Mouse (Mus musculus) kidney, embryonic 15.5 days (tissue): ENCODE data around the gene Prickle1. TPM values are rescaled to one million over a fixed set of nuclear protein-coding genes. Genes with fewer than 3 reads are reported as not detected.

Experiments
- ATAC-seq: fragments of 200-750 bp; cut with Nextera tagmentation; replicated peaks from 2 replicates; pipeline ENCODE4 v1.8.0; 2017; ENCODE audit warnings: moderate TSS enrichment; ENCODE audit not compliant: low FRiP score
- H3K27ac ChIP-seq: fragments of 300-500 bp; sonication (generic); 2 replicates; pipeline ENCODE4 v1.5.1; 2015; ENCODE audit warnings: mild to moderate bottlenecking, inconsistent platforms
- H3K27me3 ChIP-seq: fragments of 300-500 bp; sonication (generic); 2 replicates; pipeline ENCODE4 v1.6.1; 2015; ENCODE audit warnings: inconsistent platforms
- H3K36me3 ChIP-seq: fragments of 300-500 bp; sonication (generic); 2 replicates; pipeline ENCODE4 v1.6.1; 2015; ENCODE audit warnings: inconsistent platforms
- H3K4me1 ChIP-seq: fragments of 300-500 bp; sonication (generic); 2 replicates; pipeline ENCODE4 v1.6.1; 2015; ENCODE audit warnings: inconsistent platforms
- H3K4me2 ChIP-seq: fragments of 300-500 bp; sonication (generic); 2 replicates; pipeline ENCODE4 v1.6.1; 2015; ENCODE audit warnings: moderate library complexity, mild to moderate bottlenecking, inconsistent platforms
- H3K4me3 ChIP-seq: fragments of 300-500 bp; sonication (generic); replicated peaks from 2 replicates; pipeline ENCODE4 v1.5.1; 2015; ENCODE audit warnings: mild to moderate bottlenecking, inconsistent platforms
- H3K9ac ChIP-seq: fragments of 300-500 bp; sonication (generic); 2 replicates; pipeline ENCODE4 v1.6.1; 2015; ENCODE audit warnings: mild to moderate bottlenecking, inconsistent platforms
- H3K9me3 ChIP-seq: fragments of 300-500 bp; sonication (generic); replicated peaks from 2 replicates; pipeline ENCODE4 v1.6.1; 2016; ENCODE audit warnings: inconsistent platforms
- WGBS: fragments of 180-500 bp; shearing (Covaris S2); methylation state at CpG from one replicate; pipeline ENCODE4 v1.1.7; 2015; ENCODE audit warnings: mixed read lengths; 5-methylcytosine and 5-hydroxymethylcytosine counted together
- polyA plus RNA-seq: library from polyadenylated mRNA; unstranded; fragments of >200 nt; fragmentation: Nextera tagmentation; extraction: Ambion mirVana; gene quantifications from 2 replicates; pipeline ENCODE4 v1.2.1, GENCODE M21; 2015

Prickle1 gene
- polyA plus RNA-seq, 1 experiment from 2014 or later = 27.0 TPM

DNA sequence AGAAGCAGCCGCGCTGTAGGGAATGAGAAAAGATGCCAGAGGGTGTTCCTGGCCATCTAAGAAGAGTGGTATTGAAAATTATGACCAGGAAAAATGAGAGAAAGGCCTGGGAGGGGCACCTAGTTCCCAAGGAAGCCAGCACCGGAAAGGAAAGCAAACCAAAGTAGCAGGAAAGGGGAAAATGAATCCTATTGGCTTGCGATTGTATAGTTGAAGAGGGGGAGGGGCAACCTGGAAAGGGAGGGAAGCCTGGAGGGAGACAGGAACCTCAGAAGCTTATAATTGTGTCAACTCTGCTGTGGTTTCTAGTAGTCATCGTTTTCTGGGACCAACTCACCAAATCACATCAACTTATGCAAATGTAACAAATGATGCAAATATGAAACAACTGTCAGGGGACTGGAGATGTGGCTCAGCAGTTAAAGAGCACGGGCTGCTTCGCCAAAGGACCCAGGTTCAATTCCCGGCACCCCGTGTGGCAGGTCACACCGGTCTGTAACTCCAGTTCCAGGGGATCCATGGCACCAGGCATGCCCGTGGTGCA is 78.6 kb downstream of the Prickle1 start:
- 85% methylated on average over 11 of the region's 11 CpGs for WGBS
- H3K36me3 ChIP-seq = no peaks in the 10 kb centered on the region
- H3K4me2 ChIP-seq = peak overlapping the region; percentile 93
- ATAC-seq = no peak
- H3K9me3 ChIP-seq = no peaks in the 10 kb centered on the region
- peak overlapping the region; percentile 84; the same call in 1 of the 2 replicates for H3K27ac ChIP-seq
- peaks cover 78% of the 10 kb centered on the region for H3K4me1 ChIP-seq
- H3K27me3 ChIP-seq = 0 out of 2 replicates have a peak, but pooled peaks cover 3% of the 10 kb centered on the region
- H3K9ac ChIP-seq = no peak overlapping the region
- 0 out of 2 replicates have a peak overlapping the region, but pooled peaks have one; percentile 86 for H3K4me3 ChIP-seq

DNA sequence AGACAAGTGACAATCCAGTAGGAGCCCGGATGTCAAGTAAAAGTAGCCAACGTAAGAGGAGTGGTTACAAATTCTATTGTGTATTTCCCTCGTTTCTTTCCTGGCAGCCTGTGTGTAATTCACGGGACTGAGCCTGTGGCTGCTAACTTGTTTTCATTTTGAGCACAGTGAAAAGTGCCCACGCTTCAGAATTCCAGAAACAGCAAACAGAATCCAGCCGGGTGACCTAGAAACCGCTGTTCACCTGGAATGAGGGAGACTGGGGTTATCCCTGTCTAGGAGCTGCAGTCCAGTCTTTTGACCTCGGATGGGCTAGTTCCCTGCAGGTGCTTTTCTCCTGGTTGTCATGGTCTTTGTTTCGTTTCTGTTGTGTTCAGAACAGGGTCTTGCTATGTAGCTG is 80.4 kb downstream of the Prickle1 start:
- no peak overlapping the region for H3K4me3 ChIP-seq
- 67% methylated on average over 9 of the region's 9 CpGs for WGBS
- H3K27ac ChIP-seq = peak overlapping the region; percentile 41; the same call in 1 of the 2 replicates
- no peak for ATAC-seq
- no peaks in the 10 kb centered on the region for H3K27me3 ChIP-seq
- H3K9ac ChIP-seq = no peak overlapping the region
- H3K4me1 ChIP-seq = peaks cover 82% of the 10 kb centered on the region
- no peak overlapping the region for H3K4me2 ChIP-seq
- H3K9me3 ChIP-seq = no peaks in the 10 kb centered on the region
- 0 out of 2 replicates have a peak, but pooled peaks cover 4% of the 10 kb centered on the region for H3K36me3 ChIP-seq

DNA sequence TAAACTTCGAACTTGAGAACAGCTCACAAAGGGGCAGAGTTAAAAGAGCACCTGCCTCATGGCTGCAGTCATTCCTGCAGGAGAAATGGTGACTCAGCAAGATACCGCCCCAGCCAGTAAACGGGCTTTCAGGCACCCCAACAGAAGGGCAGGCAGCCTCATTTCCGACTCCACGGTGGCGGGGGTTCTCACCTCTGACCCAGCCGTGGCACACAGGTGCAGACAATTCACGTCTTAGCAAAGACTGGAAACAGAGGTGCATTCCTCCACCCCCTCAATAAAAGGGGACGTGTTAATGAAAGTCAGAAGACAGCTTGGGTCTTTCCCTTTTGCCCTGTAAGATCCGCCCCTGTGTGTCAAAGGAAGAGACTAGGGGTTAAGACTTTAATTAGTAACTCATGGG is 81.8 kb downstream of the Prickle1 start:
- peaks cover 11% of the 10 kb centered on the region for H3K36me3 ChIP-seq
- peaks cover 72% of the 10 kb centered on the region for H3K4me1 ChIP-seq
- ATAC-seq = no peak
- H3K4me2 ChIP-seq = peak overlapping the region; percentile 47
- no peaks in the 10 kb centered on the region for H3K9me3 ChIP-seq
- no peaks in the 10 kb centered on the region for H3K27me3 ChIP-seq
- peak overlapping the region; percentile 29; the same call in 1 of the 2 replicates for H3K4me3 ChIP-seq
- H3K9ac ChIP-seq = no peak overlapping the region
- 11% methylated on average over 10 of the region's 10 CpGs for WGBS
- H3K27ac ChIP-seq = peak overlapping the region; percentile 49

DNA sequence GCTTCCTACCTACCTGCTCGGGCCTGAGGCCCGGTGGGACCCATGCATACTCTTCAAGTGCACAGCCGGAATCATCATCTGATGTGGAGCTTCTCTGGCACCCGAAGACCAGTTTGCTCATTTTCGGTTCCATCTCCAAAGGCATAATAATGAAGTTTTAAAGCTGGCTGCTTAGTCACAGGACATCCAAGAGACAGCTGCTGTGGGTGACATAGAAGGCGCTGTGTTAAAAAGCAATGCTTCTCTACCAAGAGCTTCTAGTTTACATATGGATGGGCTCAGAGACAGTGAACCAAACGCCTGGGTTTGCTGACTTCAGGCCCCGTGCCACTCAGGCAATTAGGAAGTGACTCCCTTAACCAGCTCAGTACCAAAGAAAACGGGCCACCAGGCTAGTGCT is 83.3 kb downstream of the Prickle1 start:
- ATAC-seq = no peak
- 44% methylated on average over 9 of the region's 9 CpGs for WGBS
- 0 out of 2 replicates have a peak overlapping the region, but pooled peaks have one; percentile 15 for H3K27ac ChIP-seq

DNA sequence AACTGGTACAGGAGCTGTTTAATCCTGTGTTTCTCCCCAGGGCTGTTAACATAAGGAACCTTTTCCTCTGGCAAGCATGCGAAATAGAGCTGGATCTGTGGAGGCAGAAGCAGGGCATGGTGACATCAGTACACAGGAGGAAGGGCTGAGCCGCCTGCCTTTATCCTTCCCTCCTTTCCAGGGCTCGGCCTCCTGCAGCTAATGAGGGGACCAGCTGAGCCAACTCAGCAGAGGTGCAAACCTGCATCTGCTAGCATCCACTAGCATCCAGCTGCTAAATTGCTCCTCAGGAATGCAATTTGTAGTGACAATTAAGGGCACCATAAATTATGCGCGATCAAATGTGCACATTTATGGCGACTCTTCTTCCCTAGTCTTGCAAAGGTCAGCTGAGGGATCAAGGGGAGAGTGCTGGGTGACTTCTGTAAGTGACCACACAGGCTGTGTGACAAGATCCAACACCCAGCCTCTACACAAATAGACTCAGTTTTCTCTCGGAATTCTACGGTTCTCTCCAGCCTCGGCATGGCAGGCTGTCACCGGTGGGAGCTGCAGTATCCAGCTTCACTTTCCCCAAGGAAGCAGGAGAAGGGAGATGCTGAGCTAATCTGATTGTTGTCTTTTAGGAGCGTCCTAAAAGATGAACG is 84.9 kb downstream of the Prickle1 start:
- ATAC-seq = peak; percentile 73
- WGBS = 23% methylated on average over 12 of the region's 12 CpGs

More for the DNA sequence above, 83.3 kb downstream of the Prickle1 start:
- Histone ChIP-seq H3K4me3 (no peak overlapping the region), H3K36me3 (peaks cover 26% of the 10 kb centered on the region), H3K4me2 (no peak overlapping the region), H3K9me3 (no peaks in the 10 kb centered on the region), H3K9ac (no peak overlapping the region), H3K27me3 (no peaks in the 10 kb centered on the region), H3K4me1 (peaks cover 58% of the 10 kb centered on the region)

DNA sequence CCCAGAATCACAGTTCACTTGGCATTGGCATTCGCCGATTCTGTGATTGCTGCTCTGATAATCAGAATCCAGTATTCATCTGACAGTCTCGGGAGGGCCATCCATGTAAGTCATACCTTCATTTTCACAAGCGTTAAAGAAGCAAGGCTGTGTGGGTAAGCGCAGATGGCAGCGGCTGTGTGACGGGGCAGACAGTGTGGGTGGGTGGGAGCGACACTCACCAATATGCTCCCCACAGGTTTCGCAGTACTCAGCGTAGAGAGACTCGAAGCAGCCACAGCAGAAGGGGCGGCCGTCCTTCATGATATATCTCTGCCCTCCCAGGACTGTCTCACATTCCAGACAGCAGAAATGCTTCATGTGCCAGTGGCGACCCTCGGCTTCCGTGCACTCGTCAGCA is 90.9 kb downstream of the Prickle1 start:
- H3K4me3 ChIP-seq = no peak overlapping the region
- no peaks in the 10 kb centered on the region for H3K4me1 ChIP-seq
- no peak overlapping the region for H3K9ac ChIP-seq
- H3K9me3 ChIP-seq = no peaks in the 10 kb centered on the region
- WGBS = 94% methylated on average over 17 of the region's 17 CpGs
- H3K27ac ChIP-seq = no peak overlapping the region
- no peak overlapping the region for H3K4me2 ChIP-seq
- H3K36me3 ChIP-seq = peaks cover 91% of the 10 kb centered on the region
- no peak for ATAC-seq
- no peaks in the 10 kb centered on the region for H3K27me3 ChIP-seq

More for the DNA sequence above, 84.9 kb downstream of the Prickle1 start:
- Histone ChIP-seq H3K4me1 (peaks cover 50% of the 10 kb centered on the region), H3K9ac (0 out of 2 replicates have a peak overlapping the region, but pooled peaks have one; percentile 10), H3K27me3 (no peaks in the 10 kb centered on the region), H3K4me3 (no peak overlapping the region), H3K36me3 (peaks cover 38% of the 10 kb centered on the region), H3K9me3 (no peaks in the 10 kb centered on the region), H3K27ac (peak overlapping the region; percentile 41; the same call in 1 of the 2 replicates), H3K4me2 (no peak overlapping the region)

DNA sequence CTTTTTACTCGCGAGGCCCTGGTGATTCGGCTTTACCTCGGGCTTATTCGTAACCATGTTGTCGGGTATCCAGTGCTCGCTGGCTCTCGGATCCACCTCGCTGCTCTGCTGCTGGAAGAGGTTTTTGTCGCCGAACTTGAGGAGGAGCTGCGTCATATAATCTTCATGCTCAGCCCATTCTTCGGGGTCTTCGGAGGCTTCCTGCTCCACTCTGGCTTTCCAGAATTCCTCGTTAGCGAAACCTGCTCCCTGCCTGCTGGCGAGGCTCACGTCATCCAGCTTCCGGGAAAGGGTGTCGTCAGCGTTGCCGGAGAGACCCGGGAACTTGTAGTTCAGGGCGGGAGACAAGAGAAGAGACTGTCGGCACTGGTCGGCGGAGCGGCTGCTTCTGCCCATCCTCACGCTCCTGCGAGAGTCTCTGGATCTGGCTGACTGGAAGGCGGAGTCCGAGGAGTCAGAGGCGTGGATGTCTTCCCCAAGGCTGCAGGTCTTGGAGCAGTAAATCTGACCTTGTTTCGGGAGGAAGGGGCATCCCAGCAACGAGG is 92.4 kb downstream of the Prickle1 start:
- H3K4me2 ChIP-seq = no peak overlapping the region
- H3K27me3 ChIP-seq = no peaks in the 10 kb centered on the region
- no peaks in the 10 kb centered on the region for H3K4me1 ChIP-seq
- ATAC-seq = no peak
- H3K9me3 ChIP-seq = no peaks in the 10 kb centered on the region
- H3K4me3 ChIP-seq = no peak overlapping the region
- no peak overlapping the region for H3K9ac ChIP-seq
- H3K36me3 ChIP-seq = peaks cover 96% of the 10 kb centered on the region
- H3K27ac ChIP-seq = no peak overlapping the region
- 94% methylated on average over 35 of the region's 35 CpGs for WGBS

DNA sequence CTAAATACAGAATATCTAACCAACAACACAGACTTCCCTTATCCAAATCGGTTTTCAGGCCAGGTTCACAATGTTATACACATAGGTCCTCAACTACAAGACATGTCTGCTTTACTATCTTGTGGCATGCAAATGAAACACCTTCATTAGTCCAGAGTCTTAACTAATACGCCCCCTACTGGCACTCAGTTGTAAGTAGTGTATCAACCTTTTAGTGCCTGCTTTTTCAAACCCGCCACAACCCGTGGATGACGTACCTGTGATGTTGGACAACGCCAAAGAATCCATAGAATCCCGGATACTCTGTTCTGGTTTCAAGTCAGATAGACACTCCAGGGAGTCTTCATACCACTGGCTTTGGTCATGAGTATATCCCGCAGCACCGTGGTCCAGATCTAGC is 93.0 kb downstream of the Prickle1 start:
- peaks cover 96% of the 10 kb centered on the region for H3K36me3 ChIP-seq
- no peak overlapping the region for H3K9ac ChIP-seq
- H3K4me1 ChIP-seq = no peaks in the 10 kb centered on the region
- no peak overlapping the region for H3K27ac ChIP-seq
- no peaks in the 10 kb centered on the region for H3K27me3 ChIP-seq
- H3K9me3 ChIP-seq = no peaks in the 10 kb centered on the region
- H3K4me3 ChIP-seq = no peak overlapping the region
- ATAC-seq = no peak
- H3K4me2 ChIP-seq = no peak overlapping the region
- WGBS = 97% methylated on average over 9 of the region's 9 CpGs

DNA sequence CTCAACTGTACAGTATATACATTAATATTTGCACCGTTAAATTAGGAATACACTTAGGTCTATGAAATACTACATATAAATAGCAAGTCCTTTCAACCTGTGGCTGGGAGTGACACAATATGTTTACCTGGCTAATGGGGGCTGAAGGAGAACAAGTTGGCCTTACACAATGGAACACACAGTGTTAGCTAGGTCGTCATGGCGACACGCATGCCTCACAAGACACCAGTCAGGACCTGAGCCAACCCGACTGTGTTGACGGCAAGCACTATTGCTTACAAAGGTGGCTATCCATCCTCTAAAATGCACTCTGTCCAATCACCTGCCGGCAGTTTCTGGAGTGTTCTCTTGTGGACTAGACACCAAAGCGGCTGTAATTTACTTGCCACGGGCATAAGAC is 95.8 kb downstream of the Prickle1 start:
- Histone ChIP-seq H3K36me3 (peaks cover 77% of the 10 kb centered on the region), H3K9ac (no peak overlapping the region), H3K4me2 (no peak overlapping the region), H3K9me3 (no peaks in the 10 kb centered on the region), H3K4me3 (no peak overlapping the region), H3K27me3 (no peaks in the 10 kb centered on the region), H3K4me1 (no peaks in the 10 kb centered on the region), H3K27ac (no peak overlapping the region)
- ATAC-seq = no peak
- 85% methylated on average over 9 of the region's 9 CpGs for WGBS

DNA sequence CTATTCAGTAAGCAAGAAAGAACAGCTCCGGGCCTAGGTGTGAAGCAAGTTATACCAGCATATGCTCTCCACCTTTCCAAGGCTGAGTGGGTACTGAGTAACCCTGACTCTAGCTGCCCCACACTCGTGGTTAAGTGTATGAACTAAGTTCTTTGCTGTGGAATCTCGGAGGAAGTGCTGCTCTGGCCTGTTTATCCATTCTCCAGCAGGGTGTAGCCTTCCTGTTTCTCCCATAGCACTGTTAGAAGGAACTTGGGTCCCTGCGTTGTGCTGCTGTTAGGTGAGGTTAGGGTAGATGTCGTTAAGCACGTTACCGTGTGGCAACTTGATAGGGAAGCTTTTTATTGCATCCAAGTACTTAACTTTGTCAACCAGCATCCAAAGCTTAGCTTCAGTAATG is 101.0 kb downstream of the Prickle1 start:
- no peak for ATAC-seq
- H3K4me3 ChIP-seq = no peak overlapping the region
- 72% methylated on average over 7 of the region's 7 CpGs for WGBS
- no peaks in the 10 kb centered on the region for H3K27me3 ChIP-seq
- H3K4me1 ChIP-seq = no peaks in the 10 kb centered on the region
- H3K4me2 ChIP-seq = no peak overlapping the region
- H3K9me3 ChIP-seq = no peaks in the 10 kb centered on the region
- H3K36me3 ChIP-seq = peaks cover 36% of the 10 kb centered on the region
- H3K27ac ChIP-seq = no peak overlapping the region
- H3K9ac ChIP-seq = no peak overlapping the region

DNA sequence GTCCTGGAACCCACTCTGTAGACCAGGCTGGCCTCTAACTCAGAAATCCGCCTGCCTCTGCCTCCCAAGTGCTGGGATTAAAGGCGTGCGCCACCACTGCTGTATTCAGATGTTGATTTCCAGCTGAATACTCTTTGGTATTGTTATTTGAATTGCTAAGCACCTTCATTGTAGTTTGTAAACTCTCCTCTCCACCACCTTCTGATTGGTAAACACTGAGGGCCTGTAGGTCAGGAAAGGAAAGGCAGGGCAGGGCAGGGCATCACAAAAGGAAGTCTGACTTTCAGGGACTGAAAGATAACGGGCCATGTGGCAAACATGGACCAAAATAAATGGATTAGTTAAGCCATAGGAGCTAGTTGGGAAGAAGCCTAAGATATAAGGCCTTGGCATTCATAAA is 106.1 kb downstream of the Prickle1 start:
- Histone ChIP-seq H3K4me2 (no peak overlapping the region), H3K9ac (no peak overlapping the region), H3K27me3 (no peaks in the 10 kb centered on the region), H3K27ac (no peak overlapping the region), H3K36me3 (peaks cover 10% of the 10 kb centered on the region; the same call in 1 of the 2 replicates), H3K4me3 (no peak overlapping the region), H3K4me1 (peaks cover 14% of the 10 kb centered on the region), H3K9me3 (no peaks in the 10 kb centered on the region)
- ATAC-seq = no peak
- 87% methylated on average over 4 of the region's 4 CpGs for WGBS

DNA sequence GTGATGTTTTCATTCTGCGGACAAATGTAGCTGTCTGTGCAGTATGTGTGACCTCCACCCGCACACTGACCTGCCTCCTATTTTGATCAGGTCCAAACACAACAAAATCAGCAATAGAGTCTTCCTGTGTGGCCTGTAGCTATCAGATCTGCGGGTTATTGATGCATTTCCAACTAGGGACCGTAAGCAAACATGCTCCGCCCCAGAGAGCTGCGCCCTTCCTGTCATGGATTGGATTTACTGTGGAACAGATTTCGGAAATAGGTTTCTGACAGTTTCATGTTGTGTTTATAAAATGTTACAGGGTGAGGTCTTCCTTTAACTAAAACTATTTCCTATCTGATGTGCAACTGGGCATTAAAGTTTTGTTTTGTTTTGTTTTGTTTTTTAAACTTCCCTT is 109.6 kb downstream of the Prickle1 start:
- Histone ChIP-seq H3K4me1 (peaks cover 14% of the 10 kb centered on the region), H3K9me3 (no peaks in the 10 kb centered on the region), H3K36me3 (0 out of 2 replicates have a peak, but pooled peaks cover 5% of the 10 kb centered on the region), H3K27ac (0 out of 2 replicates have a peak overlapping the region, but pooled peaks have one; percentile 22), H3K27me3 (no peaks in the 10 kb centered on the region), H3K4me3 (no peak overlapping the region), H3K9ac (no peak overlapping the region), H3K4me2 (0 out of 2 replicates have a peak overlapping the region, but pooled peaks have one; percentile 27)
- whole genome bisulfite sequencing = 40% methylated on average over 7 of the region's 7 CpGs
- ATAC-seq = peak; percentile 46; the same call in 1 of the 2 replicates
